Mouse (Mus musculus) v-Abl transformed pro-B cells (cell line): ENCODE results near the gene Zfr.

Experiments
- in situ Hi-C, 2 experiments: fragments of 400-800 bp; cut with MboI; formaldehyde crosslinking; loops; one replicate each; pipeline ENCODE4 v1.15.1; 2025; ENCODE audit not compliant: unreplicated experiment in 2 of 2

Gene Zfr

DNA sequence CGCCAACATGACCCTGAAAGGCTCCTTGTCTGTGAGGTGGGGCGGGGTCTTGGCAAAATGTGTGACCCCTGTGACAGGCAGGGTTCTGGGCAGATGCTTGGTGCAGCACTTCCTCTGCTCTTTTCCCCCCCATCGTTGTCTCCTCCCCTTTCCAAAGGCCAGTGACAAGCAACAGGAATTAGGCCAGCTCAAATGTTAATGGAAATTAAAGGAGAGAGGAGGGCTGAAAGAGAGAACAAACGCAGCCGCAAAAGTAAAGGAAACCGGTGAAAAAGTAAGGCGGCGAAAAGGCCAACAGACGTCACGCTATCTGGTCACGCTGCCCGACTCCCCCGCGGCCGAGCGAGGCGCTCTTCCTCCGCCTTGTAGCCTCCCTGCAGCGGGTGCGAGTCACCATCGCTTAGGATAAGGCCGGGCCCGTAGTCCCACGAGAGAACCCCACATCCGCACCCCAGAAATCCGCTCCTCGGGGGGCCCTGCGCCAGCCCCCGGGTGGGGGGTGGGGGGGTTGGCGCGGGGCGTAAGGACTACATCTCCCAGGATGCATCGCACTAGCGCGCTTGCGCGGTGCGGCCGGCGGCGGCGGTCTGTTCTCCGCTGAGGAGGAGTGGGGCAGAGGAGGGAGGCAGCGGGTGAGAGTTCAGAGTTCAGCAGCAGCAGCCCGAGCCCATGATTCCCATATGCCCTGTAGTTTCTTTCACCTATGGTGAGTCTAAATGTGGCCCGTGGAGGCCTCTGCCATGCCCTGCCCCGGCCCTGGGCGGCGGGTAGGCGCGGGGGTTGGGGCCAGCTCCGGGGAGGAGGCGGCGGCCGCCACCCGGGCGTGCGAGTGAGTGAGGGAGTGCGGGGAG, at the start of gene Zfr:
Gene Zfr, plus strand, starts transcription at position 590 of the 851 bp plus-strand sequence.
- in situ Hi-C loops: loop anchor here (10.0 to 25.0 kb wide), 2 partner anchors 447 to 580 kb away; no protein-coding TSS in a partner anchor

DNA sequence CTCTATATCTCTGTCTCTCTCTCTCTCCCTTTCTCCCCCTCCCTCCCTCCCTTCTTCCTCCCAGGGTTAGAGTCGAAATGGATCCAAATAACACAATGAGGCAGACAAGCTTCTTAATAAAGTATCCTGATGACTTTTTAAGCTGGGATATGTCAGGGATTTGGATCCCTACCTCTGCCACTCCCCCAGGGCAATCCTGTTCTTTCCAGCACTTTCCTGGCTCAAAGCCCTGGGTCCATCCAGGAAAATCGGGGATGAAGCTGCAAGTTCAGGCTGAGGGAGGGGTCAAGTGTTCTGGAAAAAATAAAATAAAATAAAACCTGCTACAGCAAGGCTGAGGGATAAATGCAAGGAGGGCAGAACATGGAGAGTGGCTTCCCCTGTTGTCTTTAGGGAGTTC, 49.7 kb upstream of the Zfr start:
- in situ Hi-C loops: no loop called here

DNA sequence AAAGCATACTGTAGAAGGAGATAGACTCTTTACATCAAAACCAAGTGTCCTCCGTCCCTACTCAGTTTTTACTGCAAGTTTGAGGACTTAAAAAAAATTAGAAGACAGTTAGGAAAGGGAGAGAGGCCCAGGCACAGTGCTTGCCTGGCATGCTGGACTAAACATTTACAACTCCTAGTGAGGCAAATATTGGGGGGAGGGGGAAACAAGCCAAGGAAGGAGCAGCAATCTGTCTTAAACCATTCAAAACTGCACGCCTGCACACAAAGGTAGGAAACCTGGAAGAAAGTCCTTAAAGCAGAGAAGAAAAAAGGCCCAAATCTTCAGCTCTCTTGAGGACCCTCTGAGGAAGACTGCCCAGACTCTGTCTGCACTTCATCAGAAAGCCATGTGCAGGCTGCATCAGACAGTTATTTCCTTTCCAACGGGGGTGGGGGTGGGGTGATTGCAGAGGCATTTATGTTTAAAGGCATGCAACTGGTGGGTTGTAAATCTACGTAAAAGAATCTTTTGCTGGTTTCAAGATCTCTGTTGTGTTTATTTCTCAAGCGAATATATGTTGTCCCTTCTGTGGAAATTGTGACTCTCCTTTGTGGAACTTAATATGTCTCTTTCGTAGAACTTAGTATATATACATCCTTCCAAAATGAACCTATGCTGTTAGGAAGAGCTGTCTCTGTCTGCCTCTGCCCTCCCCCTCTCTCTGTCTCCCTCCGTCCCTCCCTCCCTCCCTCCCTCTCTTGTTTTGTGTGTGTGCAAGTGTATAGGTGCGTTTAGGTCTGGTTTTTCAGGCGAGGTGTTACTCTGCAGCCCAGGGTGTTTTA, 49.0 kb upstream of the Zfr start:
- in situ Hi-C loops: no loop called here

GRCm38 (mm10) chr15:12072709-12073336, 44.8 kb upstream of the Zfr start:
- in situ Hi-C loops: no loop called here

- in situ Hi-C loops: no loop called here
Measured at GRCm38 (mm10) chr15:12074426-12074825, 43.2 kb upstream of the Zfr start.

DNA sequence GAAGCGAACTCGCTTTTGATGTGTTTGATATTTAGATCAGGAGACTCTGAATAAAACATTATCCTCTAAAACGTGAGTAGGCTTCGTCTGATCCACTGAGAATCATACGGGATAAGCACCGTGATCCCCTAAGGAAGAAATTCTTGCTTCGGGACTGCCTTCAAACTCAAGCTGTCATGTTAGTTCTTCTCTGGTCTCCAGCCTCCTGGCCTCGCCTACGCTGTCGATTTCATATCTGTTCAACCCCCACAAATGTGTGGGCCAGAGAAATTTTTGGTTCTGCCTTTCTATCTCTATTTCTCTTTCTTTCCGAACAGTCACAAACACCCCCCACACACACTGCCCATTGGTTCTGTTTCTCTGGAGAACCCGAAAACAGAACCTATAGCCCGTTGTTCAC, 35.3 kb upstream of the Zfr start:
- in situ Hi-C loops: loop anchor here (5.0 to 25.0 kb wide), 5 partner anchors 110 to 1045 kb away; partner anchors contain the start of gene Rxfp3 (in 2 of the 2)

DNA sequence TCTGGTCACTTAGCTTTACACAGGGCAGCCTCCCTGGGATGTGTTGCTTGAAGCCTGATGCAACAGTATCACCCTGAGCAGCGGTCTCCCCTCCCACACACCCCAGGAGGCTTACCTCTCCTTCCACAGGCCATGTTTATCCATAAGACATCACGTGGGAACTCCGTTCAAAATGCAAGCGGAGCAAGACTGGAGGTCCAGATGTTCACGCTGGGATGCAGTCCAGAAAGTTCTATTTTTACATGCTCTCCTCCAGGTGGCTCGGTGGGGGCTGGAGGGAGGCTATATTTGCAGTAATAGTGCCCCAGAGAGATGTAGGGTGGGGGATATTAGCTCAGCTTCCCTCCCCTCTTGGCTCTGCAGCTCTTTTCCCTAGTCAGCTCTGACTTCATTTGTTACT, 33.5 kb upstream of the Zfr start:
- in situ Hi-C loops: loop anchor here (5.0 to 25.0 kb wide), 5 partner anchors 112 to 1047 kb away; partner anchors contain the start of gene Rxfp3 (in 2 of the 2)

DNA sequence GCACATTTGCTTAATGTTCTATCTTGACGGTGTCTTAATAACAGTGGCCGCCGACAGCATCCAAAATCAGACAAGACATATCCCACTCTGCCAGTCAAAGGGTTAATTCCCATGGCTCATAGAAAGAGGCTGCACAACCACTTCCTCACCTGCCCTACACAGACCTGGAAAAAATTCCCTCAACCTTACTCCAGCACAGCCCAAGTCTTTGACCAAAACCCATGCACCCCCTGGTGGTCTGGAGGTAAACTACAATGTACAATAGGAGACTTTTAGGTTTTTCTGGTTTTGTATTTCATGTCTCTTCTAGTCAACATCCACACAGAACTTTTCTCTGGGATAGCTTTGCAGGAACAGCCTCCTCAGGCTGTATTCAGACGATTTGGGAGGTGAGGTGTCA, 32.8 kb upstream of the Zfr start:
- in situ Hi-C loops: loop anchor here (5.0 to 25.0 kb wide), 5 partner anchors 113 to 1048 kb away; partner anchors contain the start of gene Rxfp3 (in 2 of the 2)

DNA sequence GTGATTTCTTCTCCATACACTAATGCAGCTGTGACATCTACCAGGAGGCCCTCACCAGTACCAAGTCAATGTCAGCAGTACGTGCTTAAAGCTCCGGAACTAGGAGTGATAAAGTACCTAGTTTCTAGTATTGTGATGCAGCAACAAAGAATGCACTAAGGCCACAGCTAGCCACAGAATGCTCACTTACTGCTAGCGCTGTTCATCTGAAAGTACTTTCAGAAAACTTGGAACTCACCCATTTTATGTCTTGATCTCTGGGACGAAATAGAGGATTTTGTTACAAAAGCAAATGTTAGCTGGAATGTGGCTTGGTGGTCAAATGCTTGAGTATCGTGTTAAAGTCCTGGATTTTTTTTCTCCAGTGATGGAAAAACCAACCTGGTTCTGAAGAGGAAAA, 30.0 kb upstream of the Zfr start:
- in situ Hi-C loops: loop anchor here (10.0 to 25.0 kb wide), 4 partner anchors 375 to 1050 kb away; partner anchors contain the start of gene Rxfp3 (in 2 of the 2)

- in situ Hi-C loops: loop anchor here (10.0 to 25.0 kb wide), 4 partner anchors 376 to 1051 kb away; partner anchors contain the start of gene Rxfp3 (in 2 of the 2)
Measured at GRCm38 (mm10) chr15:12088091-12088490, 29.5 kb upstream of the Zfr start.

- in situ Hi-C loops: loop anchor here (5.0 to 25.0 kb wide), 5 partner anchors 103 to 1053 kb away; partner anchors contain the start of gene Rxfp3 (in 2 of the 2)
Measured at GRCm38 (mm10) chr15:12090087-12090486, 27.5 kb upstream of the Zfr start.

DNA sequence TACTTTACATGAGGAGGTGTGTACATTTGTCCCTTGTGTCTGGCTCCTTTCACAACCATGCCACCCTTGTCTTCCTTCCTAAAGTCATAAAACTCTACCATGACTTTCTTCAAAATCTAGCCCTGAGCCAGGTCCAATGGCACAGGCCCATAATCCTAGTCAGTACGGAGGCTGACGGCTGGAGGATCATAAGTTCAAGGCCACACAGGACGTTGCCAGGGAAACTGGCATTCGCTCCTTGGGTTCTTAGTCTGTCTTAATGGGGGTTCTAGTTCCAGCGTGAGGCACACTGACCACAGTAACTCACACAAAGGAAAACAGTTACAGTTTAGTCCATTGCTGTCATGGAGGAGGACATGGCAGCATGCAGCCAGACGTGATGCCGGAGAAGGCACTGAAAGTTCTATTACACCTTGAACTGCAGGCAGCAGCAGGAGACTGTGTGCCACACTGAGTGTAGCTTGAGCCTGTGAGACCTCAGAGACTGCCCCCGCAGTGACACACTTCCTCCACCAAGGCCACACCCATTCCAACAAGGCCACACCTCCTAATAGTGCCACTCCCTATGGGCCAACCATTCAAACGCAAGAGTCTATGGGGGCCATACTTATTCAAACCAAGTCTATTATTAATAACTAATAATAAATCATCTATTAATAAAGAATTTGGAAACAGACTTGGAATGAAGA, 26.5 kb upstream of the Zfr start:
- in situ Hi-C loops: loop anchor here (5.0 to 25.0 kb wide), 5 partner anchors 104 to 1054 kb away; partner anchors contain the start of gene Rxfp3 (in 2 of the 2)

DNA sequence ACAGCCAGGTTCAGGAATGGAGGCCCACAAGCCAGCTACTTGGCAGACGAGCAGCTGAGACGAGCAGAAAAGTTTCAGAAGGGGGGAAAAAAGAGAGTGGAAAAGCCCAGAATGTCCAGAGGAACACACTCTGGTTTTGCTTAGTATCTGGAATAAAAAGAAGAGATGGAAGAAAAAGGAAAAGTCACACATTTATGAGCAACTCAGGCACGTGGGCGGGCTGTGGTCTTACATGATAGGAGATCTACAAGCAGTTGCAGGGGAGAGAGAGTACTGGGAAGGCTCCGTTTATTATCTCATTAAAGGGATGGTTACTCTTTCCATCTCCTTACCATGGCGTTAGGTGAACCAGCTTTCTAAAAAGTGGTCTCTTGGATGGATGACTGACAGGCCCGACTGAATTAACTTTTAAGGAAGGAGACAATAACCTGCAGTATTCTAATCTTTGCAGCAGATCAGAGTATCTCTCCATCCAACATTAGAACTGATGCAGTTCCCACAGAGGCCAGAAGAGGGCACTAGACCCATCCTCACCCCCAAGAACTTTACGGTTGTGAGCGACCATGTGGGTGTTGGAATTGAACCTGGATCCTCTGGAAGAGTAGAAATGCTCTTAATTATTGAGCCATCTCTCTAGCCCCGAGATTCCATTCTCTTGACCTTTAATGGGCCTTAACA, 25.7 kb upstream of the Zfr start:
- in situ Hi-C loops: loop anchor here (5.0 to 25.0 kb wide), 5 partner anchors 105 to 1055 kb away; partner anchors contain the start of gene Rxfp3 (in 2 of the 2)

DNA sequence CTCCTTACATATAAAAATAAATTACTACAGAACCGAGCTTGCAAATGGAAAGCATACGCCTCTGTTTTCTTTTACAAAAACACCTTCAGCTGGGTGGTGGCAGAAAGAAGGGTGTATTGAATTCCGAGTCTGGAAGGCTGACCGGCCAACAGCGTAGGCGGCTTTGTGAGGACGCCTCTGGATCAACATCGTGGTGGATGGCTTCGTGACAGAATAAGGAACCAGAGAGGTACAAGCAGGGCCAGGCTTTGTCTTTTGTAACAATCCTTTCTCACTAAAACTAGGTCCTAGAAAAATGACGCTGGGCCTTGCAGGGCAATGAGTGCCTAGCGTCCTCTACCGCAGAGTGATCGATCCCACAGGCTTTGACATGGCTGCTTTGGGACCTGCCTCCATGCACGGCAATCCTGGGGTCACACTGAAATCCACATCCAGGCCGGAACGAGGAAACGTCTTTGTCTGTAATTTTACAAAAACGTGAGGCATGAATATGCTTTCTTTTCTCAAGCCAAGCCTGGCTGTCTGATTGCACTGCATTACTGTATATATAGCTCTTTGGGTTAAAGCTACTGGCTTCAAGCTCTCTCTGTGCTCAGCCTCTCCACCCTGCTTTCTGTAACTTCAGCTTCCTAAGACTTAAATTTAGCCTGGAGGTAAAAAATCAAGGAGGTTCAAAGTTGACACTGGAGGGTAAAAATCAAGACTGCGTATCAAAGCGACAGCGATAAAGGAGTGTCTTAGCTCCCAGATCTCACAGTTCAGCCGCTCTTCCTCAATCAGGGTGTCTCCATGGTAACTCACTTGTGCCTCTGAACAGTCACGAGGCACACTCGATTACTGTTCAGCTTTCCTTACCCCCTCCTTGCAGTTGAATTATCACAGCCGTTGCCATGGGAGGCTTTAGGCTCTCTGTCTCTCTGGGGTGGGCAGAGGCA, 24.3 kb upstream of the Zfr start:
- in situ Hi-C loops: loop anchor here (5.0 to 25.0 kb wide), 5 partner anchors 106 to 1056 kb away; partner anchors contain the start of gene Rxfp3 (in 2 of the 2)

- in situ Hi-C loops: loop anchor here (5.0 to 25.0 kb wide), 5 partner anchors 107 to 1057 kb away; partner anchors contain the start of gene Rxfp3 (in 2 of the 2)
Measured at GRCm38 (mm10) chr15:12093961-12094566, 23.6 kb upstream of the Zfr start.

GRCm38 (mm10) chr15:12096447-12096846, 21.2 kb upstream of the Zfr start:
- in situ Hi-C loops: loop anchor here (10.0 to 25.0 kb wide), 4 partner anchors 178 to 1059 kb away; partner anchors contain the start of gene Rxfp3 (in 2 of the 2)

GRCm38 (mm10) chr15:12097344-12097743, 20.3 kb upstream of the Zfr start:
- in situ Hi-C loops: loop anchor here (10.0 to 25.0 kb wide), 4 partner anchors 177 to 1060 kb away; partner anchors contain the start of gene Rxfp3 (in 2 of the 2)
